ENCODE assay signal across 14 mouse cellular contexts in genomic region chr5:113999382-113999781, GRCm38 (mm10). TPM values are rescaled to one million over a fixed set of nuclear protein-coding genes. Genes with fewer than 3 reads are reported as not detected.
A peak's percentile ranks its signal among the peaks of the same experiment; 100 is the strongest.
DNase-seq lines count a peak whose midpoint lies in the region; ATAC-seq and TF ChIP-seq lines count a peak whose summit lies in the region.
"Had no signal": no experiment of that assay in that cellular context is flagged by ENCODE, and none has a peak within 500 bp of the region (broad histone marks: within the 10 kb centered on the region; RNA-seq: fewer than 3 reads in every experiment).

No protein-coding gene starts in this region.

- WGBS in heart, embryonic 12.5 days, result 48% methylated on average over 5 of the region's 5 CpGs
- WGBS in midbrain, embryonic 16.5 days, result 59% methylated on average over 5 of the region's 5 CpGs

- H3K4me3 ChIP-seq in heart, embryonic 12.5 days, result no peak overlapping the region
- H3K4me3 ChIP-seq in G1E (ENCODE audit: low read depth, low read length), result no peak overlapping the region
- H3K4me3 ChIP-seq in midbrain, embryonic 16.5 days (ENCODE audit: low read depth, low read length), result no peak overlapping the region

- H3K9me3 ChIP-seq in heart, embryonic 12.5 days (replicated peaks), result no peaks in the 10 kb centered on the region
- no peaks in the 10 kb centered on the region; the same call in 1 of the 2 replicates for H3K9me3 ChIP-seq in G1E (replicated peaks)
- no peaks in the 10 kb centered on the region for H3K9me3 ChIP-seq in midbrain, embryonic 16.5 days (replicated peaks; ENCODE audit: control insufficient read depth, low read length, poor library complexity, severe bottlenecking)

- H3K27ac ChIP-seq in heart, embryonic 12.5 days (ENCODE audit: poor library complexity, severe bottlenecking), result no peak overlapping the region
- H3K27ac ChIP-seq in midbrain, embryonic 16.5 days (ENCODE audit: low read length), result no peak overlapping the region
- H3K27ac ChIP-seq: hindbrain, embryonic 14.5 days; liver, embryonic 14.5 days had no signal

- H3K9ac ChIP-seq in heart, embryonic 12.5 days, result no peak overlapping the region
- no peak overlapping the region for H3K9ac ChIP-seq in midbrain, embryonic 16.5 days (ENCODE audit: low read depth, low read length)
- H3K9ac ChIP-seq: hindbrain, embryonic 14.5 days; liver, embryonic 14.5 days had no signal

- H3K4me2 ChIP-seq in heart, embryonic 12.5 days, result no peak overlapping the region
- H3K4me2 ChIP-seq in midbrain, embryonic 16.5 days (ENCODE audit: low read length), result no peak overlapping the region
- H3K4me2 ChIP-seq: hindbrain, embryonic 14.5 days had no signal

- peak; percentile 93 for DNase-seq in heart, adult 11 months
- peak; percentile 47 for DNase-seq in G1E (ENCODE audit: low spot score)
- DNase-seq in kidney, postnatal 36 days, result peak; percentile 51 to 57
- DNase-seq in cerebellum, adult 9-11 months, result no peak
- no peak for DNase-seq in neural tube, embryonic 10.5 days (ENCODE audit: extremely low spot score, low spot score)
- DNase-seq: gastrocnemius, postnatal 36 days; right cerebral cortex, postnatal 14 days had no signal

- ATAC-seq in heart, embryonic 12.5 days (ENCODE audit: insufficient number of reproducible peaks, low FRiP score), result no peak
- ATAC-seq in G1E (ENCODE audit: extremely low read depth, insufficient number of reproducible peaks, low FRiP score, poor library complexity, severe bottlenecking), result peak; percentile 73
- ATAC-seq in megakaryocyte progenitor cell, adult 5-6 weeks (replicated peaks; ENCODE audit: poor library complexity), result peak; percentile 98
- ATAC-seq in midbrain, embryonic 16.5 days, result no peak

- H3K4me1 ChIP-seq in heart, embryonic 12.5 days (replicated peaks), result peaks cover 11% of the 10 kb centered on the region
- H3K4me1 ChIP-seq in G1E (ENCODE audit: insufficient read depth, low read depth, low read length), result peaks cover 27% of the 10 kb centered on the region
- H3K4me1 ChIP-seq in midbrain, embryonic 16.5 days (ENCODE audit: control insufficient read depth, insufficient read depth, low read length), result peaks cover 3% of the 10 kb centered on the region; the same call in 1 of the 2 replicates

- 0 out of 2 replicates have a peak, but pooled peaks cover 6% of the 10 kb centered on the region for H3K27me3 ChIP-seq in heart, embryonic 12.5 days (replicated peaks)
- H3K27me3 ChIP-seq in G1E (ENCODE audit: insufficient read depth, low read length), result peaks cover 31% of the 10 kb centered on the region
- H3K27me3 ChIP-seq in midbrain, embryonic 16.5 days (ENCODE audit: control insufficient read depth, insufficient read depth, low read depth, low read length), result no peaks in the 10 kb centered on the region

- no peaks in the 10 kb centered on the region for H3K36me3 ChIP-seq in heart, embryonic 12.5 days
- H3K36me3 ChIP-seq in G1E (replicated peaks), result no peaks in the 10 kb centered on the region
- no peaks in the 10 kb centered on the region for H3K36me3 ChIP-seq in midbrain, embryonic 16.5 days (ENCODE audit: control insufficient read depth, insufficient read depth, low read length)

- no peak for TF ChIP-seq CTCF in G1E (IDR thresholded peaks at IDR 0.05; ENCODE audit: low read depth, low read length)

RNA-seq across cellular contexts. Expression of gene Dao, which starts 4.1 kb away (rescaled TPM):
- not detected in 2 replicates for polyA plus RNA-seq in heart, embryonic 12.5 days (2016; fragmentation: Nextera tagmentation; extraction: Ambion mirVana)
- total RNA-seq in G1E (2014; fragmentation: Nextera tagmentation) (not detected in 2 replicates), G1E (2017) (not detected in 2 replicates)
- polyA plus RNA-seq in G1E (2012), result not detected in 2 replicates
- total RNA-seq in megakaryocyte progenitor cell, adult 5-6 weeks (2015), result not detected in 2 replicates
- not detected in 2 replicates for total RNA-seq in megakaryocyte progenitor cell, adult 5-6 weeks (2017)
- polyA plus RNA-seq in midbrain, embryonic 16.5 days (2015; fragmentation: Nextera tagmentation; extraction: Ambion mirVana), result not detected in 2 replicates
- total RNA-seq: gastrocnemius, postnatal 36 days had no signal
- polyA plus RNA-seq: brain, embryonic 14.5 days; cortical plate, adult 2 months; hindbrain, embryonic 14.5 days; liver, embryonic 14.5 days had no signal

RNA-seq across cellular contexts. Expression of gene Ssh1, which starts 5.7 kb away (rescaled TPM):
- polyA plus RNA-seq in heart, embryonic 12.5 days (2016; fragmentation: Nextera tagmentation; extraction: Ambion mirVana), result 19.0 and 21.4 TPM in 2 replicates
- total RNA-seq in G1E (2014; fragmentation: Nextera tagmentation), result 18.0 and 28.4 TPM in 2 replicates
- total RNA-seq in G1E (2017), result 3.3 and 3.9 TPM in 2 replicates
- 12.4 and 13.8 TPM in 2 replicates for polyA plus RNA-seq in G1E (2012)
- total RNA-seq in megakaryocyte progenitor cell, adult 5-6 weeks (2015), result 4.5 and 5.0 TPM in 2 replicates
- total RNA-seq in megakaryocyte progenitor cell, adult 5-6 weeks (2017), result 3.3 and 4.2 TPM in 2 replicates
- 9.4 and 13.7 TPM in 2 replicates for polyA plus RNA-seq in midbrain, embryonic 16.5 days (2015; fragmentation: Nextera tagmentation; extraction: Ambion mirVana)

Comparison
In these comparisons a context has a peak if more than half of its experiments do, and no peak if none do; other contexts are left out.
1. DNase-seq: peak in heart, adult 11 months (single experiment), G1E (single experiment) and kidney, postnatal 36 days (2 of 2); none in cerebellum, adult 9-11 months (single experiment) and neural tube, embryonic 10.5 days (single experiment).
2. ATAC-seq: peak in G1E (single experiment) and megakaryocyte progenitor cell, adult 5-6 weeks (single experiment); none in heart, embryonic 12.5 days (single experiment) and midbrain, embryonic 16.5 days (single experiment).